Mouse (Mus musculus) adrenal gland, adult (tissue): ENCODE results near the gene Cdc42se2.

ENCODE experiments used
- DNase-seq, 2 experiments: peaks; one replicate each; pipeline ENCODE4 v3.0.0; 2022 to 2023; ENCODE audit warnings: low spot score in 1 of 2; ENCODE audit not compliant: inconsistent age in 2 of 2

The Cdc42se2 gene

DNA sequence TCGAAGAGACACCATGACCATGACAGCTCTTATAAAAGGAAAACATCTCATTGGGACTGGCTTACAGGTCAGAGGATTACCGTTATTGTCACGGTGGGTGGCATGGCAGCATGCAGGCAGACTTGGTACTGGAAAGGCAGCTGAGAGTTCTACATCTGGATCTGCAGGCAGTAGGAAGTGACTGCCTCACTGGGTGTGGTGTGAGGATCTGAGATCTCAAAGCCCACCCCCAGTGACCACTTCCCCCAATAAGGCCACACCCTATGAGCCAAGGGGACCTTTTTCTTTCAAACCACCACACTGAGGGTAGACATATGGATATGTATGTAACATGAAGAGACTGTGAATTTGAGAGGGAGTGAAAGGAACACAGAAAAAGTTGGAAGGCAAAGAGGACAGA is 7.2 kb upstream of the Cdc42se2 start:
- DNase-seq = no peak

- no peak for DNase-seq
Observed at GRCm38 (mm10) chr11:54793173-54793572, 5.7 kb upstream of the Cdc42se2 start.

DNA sequence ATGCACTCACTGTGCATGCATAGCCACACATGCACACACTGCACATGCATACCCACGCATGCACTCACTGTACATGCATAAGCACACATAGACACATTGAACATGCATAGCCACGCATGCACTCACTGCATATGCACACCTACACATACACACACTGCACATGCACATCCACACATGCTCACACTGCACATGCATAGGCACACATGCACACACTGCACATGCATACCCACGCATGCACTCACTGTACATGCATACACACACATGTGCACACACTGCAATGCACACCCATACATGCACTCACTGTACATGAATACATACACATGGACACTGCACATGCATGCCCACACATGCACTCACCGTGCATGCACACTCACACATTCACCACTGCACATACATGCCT is 4.0 kb upstream of the Cdc42se2 start:
- DNase-seq = no peak

- DNase-seq = peak; percentile 72 to 91
Observed at GRCm38 (mm10) chr11:54786858-54787487, 502 bp downstream of the Cdc42se2 start.

DNA sequence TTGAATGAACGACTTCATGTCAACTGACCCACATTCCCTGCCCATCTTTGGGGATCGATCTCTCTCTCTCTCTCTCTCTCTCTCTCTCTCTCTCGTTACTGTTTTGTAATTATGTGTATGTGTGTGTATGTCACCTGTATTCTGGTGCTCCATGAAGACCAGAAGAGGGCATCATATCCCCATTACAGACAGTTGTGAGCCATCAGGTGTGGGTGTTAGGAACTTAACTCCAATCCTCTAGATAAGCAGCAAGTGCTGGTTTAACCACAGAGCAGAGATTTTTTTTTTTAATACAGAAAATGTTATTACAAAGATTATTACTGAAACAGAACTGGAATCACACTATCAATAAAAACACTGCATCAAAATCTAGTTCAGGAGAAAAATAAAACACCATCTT is 1.9 kb downstream of the Cdc42se2 start:
- DNase-seq = no peak

- no peak for DNase-seq
Observed at GRCm38 (mm10) chr11:54784436-54784835, 3.0 kb downstream of the Cdc42se2 start.

DNA sequence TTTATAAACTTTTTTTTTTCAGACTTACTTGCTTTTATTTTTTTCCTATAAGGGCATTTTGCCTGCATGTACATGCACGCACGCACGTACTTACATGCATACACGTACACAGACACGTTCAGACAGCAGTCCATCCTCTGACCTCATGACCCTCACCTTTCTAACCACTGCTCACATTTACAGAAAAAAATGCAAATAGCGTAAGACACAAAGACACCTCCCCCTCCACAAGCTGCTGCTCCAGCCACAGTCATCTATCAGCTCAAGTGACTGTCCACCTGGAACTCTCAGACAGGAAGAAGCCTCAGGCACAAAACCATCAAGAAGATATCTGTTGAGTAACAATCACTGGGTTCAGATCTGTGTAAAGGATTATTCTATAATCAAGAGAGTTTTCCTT is 5.2 kb downstream of the Cdc42se2 start:
- no peak for DNase-seq

GRCm38 (mm10) chr11:54779946-54780345 is 7.5 kb downstream of the Cdc42se2 start:
- no peak for DNase-seq

GRCm38 (mm10) chr11:54778131-54778844 is 9.2 kb downstream of the Cdc42se2 start:
- peak; percentile 39 to 55 for DNase-seq

GRCm38 (mm10) chr11:54777387-54778130 is 9.9 kb downstream of the Cdc42se2 start:
- DNase-seq = no peak

DNA sequence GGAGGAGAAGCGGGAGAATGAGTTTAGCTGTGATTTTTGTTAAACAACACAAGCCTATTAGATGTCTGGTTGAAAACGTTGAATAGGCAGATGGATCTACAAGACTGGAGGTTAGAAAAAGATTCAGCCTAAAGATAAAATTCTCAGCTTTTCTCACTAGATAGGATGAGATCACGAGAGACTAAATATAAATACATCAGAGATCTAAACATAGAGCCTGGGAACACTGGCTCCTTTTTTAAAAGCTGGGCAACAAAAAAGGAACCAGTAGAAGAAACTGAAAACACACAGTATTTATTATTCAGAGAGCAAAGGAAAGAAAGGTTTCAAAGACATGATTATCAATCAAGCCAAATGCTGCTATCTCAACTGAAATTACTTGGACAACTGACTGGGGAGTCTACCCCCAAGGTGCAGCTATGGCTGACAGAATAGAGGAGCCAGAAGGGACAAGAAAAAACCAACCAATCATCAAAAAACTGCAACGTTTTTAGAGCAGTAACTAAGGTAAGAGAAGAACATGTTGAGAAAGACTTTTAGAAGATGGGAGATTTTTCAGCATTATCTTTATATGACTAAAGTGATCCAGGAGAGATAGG is 10.6 kb downstream of the Cdc42se2 start:
- no peak for DNase-seq

- no peak for DNase-seq
Observed at GRCm38 (mm10) chr11:54776367-54776701, 11.1 kb downstream of the Cdc42se2 start.

GRCm38 (mm10) chr11:54775628-54776366 is 11.7 kb downstream of the Cdc42se2 start:
- no peak for DNase-seq

DNA sequence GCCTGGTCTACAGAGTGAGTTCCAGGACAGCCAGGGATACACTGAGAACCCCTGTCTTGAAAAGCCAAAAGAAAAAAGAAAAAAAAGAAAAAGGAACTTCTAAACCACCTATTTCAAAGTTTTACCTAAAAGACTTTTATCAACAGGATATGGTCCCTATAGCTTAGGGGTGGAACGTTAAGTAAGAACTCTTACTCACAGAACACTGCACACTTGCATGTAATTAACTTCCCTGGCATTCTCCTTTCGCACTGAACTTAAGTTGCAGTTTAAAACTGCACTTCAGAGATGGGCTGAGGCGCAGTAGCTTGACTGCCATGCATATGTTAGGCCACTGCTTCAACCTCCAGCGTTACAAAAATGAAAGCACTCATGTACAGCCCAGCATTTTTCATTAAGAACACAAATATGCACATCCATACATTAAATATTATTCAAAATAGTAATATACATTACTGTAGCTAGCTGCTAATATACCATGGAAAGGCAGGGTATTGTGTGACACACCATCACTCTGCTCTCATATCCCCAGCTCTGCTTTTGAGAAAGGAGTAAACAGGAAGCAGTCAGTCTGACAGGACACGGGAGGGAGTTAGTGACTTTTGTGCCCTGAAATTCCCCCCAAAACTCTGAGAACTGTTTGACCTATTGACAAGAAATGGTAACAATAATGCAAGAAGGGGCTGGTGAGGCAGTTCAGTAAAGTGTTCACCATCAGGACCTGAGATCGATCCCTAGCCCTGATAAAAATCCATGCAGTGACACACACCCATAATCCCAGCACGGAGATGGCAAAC is 13.0 kb downstream of the Cdc42se2 start:
- no peak for DNase-seq

DNA sequence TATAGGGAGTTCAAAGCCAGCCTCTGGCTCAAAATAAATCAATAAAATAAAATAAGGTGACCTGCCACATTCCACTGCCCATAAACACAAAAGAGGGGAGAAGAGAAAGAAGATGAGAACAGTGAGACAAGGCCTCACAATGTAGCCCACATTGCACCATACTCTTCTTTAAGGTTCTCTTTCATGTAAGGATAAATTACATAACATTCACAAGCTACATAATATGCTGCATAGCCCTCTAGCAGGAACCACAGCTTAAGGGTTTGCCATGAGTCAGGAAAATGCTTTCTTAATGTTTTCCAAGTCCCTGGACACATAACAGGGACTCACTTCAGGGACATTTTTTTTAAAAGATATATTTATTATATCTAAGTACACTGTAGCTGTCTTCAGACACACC is 15.9 kb downstream of the Cdc42se2 start:
- DNase-seq = no peak

DNA sequence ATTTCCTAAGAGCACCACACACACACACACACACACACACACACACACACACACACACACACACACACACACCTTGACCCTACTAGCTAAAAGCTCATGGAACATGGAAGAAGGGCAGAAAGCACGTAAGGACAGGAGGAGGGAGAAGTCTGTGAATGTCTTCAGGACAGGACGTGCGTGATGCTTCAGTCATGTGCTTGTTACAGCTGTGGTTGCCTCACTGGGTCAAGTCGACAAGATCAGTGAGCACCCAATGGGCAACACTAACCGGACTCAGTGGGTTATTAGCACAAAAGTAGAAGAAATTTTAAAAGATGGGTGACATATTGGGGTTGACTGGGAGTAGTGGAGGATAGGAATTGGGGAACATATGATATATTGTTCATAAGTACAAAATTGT is 17.6 kb downstream of the Cdc42se2 start:
- no peak for DNase-seq

DNA sequence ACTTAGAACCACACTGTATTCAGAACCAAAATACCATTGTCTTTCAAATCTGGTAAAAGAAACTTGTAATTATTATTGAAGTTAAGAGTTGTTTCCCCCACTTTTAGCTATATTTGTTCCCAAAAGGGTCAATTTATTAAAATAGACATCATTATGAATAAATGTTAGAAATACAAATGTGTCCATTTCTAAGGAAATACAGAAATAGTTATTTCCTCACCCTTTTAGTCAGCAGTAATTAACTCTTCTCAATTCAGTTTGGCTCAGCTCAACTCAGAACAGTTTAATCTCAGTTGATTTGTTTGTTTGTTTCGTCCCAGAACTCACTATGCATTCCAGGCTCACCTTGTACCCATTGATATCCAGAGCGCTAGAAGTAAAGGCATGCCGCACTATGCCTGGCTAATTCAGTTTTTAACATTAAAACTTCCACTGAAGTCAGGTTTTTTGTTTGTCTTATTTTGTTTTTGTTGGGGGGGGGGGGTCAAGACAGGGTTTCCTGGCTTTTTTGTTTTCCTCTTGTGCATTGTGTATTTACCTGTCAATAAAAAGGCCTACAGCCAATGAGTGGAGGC is 19.3 kb downstream of the Cdc42se2 start:
- DNase-seq = no peak

GRCm38 (mm10) chr11:54764759-54765158 is 22.7 kb downstream of the Cdc42se2 start:
- no peak for DNase-seq

DNA sequence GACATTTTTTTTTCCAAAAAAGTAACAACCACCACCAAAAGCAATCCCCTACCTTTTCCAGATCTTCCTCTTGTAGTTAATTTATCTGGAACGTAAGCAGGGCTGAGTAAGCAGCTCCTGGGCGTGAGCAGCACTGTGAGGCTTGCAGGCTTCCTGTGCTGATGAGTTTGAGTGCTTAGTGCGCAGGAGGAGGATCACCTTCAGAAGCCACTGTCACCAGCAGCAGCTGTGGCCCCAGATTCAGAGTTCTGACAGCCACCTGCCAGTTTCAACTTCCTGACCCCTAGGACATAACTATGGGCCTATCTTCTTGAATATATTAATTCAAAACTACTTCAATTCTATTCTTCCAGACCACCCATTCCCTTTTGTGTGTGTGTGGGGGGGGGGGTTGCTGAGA is 23.4 kb downstream of the Cdc42se2 start:
- no peak for DNase-seq

- no peak for DNase-seq
Observed at GRCm38 (mm10) chr11:54762735-54763134, 24.7 kb downstream of the Cdc42se2 start.
